Mouse (Mus musculus) urinary bladder, postnatal 4 days (tissue): ENCODE results near the gene Map7d1.
"Not testable (repeated sequence)": the region's sequence is repeated elsewhere in the genome, so short reads cannot be mapped to it uniquely, and the experiment has no call there.

Source experiments
- DNase-seq, 2 experiments: peaks; one replicate each; pipeline ENCODE4 v3.0.0; 2021 to 2022; ENCODE audit warnings: low spot score in 2 of 2

Gene Map7d1

GRCm38 (mm10) chr4:126241956-126242355 lies 14.2 kb downstream of the Map7d1 start:
- no peak for DNase-seq

- no peak for DNase-seq
Observed at GRCm38 (mm10) chr4:126239862-126240475, 16.2 kb downstream of the Map7d1 start.

- no peak for DNase-seq
Observed at GRCm38 (mm10) chr4:126237721-126238242, 18.4 kb downstream of the Map7d1 start.

- DNase-seq = no peak
Observed at GRCm38 (mm10) chr4:126236467-126237280, 19.5 kb downstream of the Map7d1 start.

- DNase-seq = no peak
Observed at GRCm38 (mm10) chr4:126235191-126235590, 21.0 kb downstream of the Map7d1 start.

- no peak for DNase-seq
Observed at GRCm38 (mm10) chr4:126234496-126235175, 21.5 kb downstream of the Map7d1 start.

GRCm38 (mm10) chr4:126233676-126234308 lies 22.4 kb downstream of the Map7d1 start:
- DNase-seq = no peak

- DNase-seq = no peak
Observed at GRCm38 (mm10) chr4:126229900-126230299, 26.2 kb downstream of the Map7d1 start.

- DNase-seq = no peak
Observed at GRCm38 (mm10) chr4:126228144-126228543, 28.0 kb downstream of the Map7d1 start.

- peak; percentile 82 to 93 for DNase-seq
Observed at GRCm38 (mm10) chr4:126227077-126227761, 28.9 kb downstream of the Map7d1 start.

GRCm38 (mm10) chr4:126226640-126227039 lies 29.5 kb downstream of the Map7d1 start:
- no peak for DNase-seq

- DNase-seq = no peak
Observed at GRCm38 (mm10) chr4:126222631-126223030, 33.5 kb downstream of the Map7d1 start.

- no peak for DNase-seq
Observed at GRCm38 (mm10) chr4:126220045-126220444, 36.1 kb downstream of the Map7d1 start.

- DNase-seq = not testable (repeated sequence)
Observed at GRCm38 (mm10) chr4:126219540-126219939, 36.6 kb downstream of the Map7d1 start.

- DNase-seq = no peak
Observed at GRCm38 (mm10) chr4:126217771-126218170, 38.4 kb downstream of the Map7d1 start.

- DNase-seq = no peak
Observed at GRCm38 (mm10) chr4:126207081-126207480, 49.1 kb downstream of the Map7d1 start.

GRCm38 (mm10) chr4:126205386-126205785 lies 50.8 kb downstream of the Map7d1 start:
- no peak for DNase-seq

- DNase-seq = no peak
Observed at GRCm38 (mm10) chr4:126204661-126205230, 51.4 kb downstream of the Map7d1 start.

GRCm38 (mm10) chr4:126204016-126204415 lies 52.1 kb downstream of the Map7d1 start:
- no peak for DNase-seq

GRCm38 (mm10) chr4:126203336-126203895 lies 52.7 kb downstream of the Map7d1 start:
- DNase-seq = no peak
